Mouse (Mus musculus) right cerebral cortex, adult 2 months (tissue): Measurements from ENCODE around the gene Olfr616.
"Not testable (repeated sequence)": the region's sequence is repeated elsewhere in the genome, so short reads cannot be mapped to it uniquely, and the experiment has no call there.

Source experiments
- DNase-seq, 2 experiments: peaks; one replicate each; pipeline ENCODE4 v3.0.0; 2021 to 2022; ENCODE audit warnings: low spot score in 2 of 2

Gene Olfr616

DNA sequence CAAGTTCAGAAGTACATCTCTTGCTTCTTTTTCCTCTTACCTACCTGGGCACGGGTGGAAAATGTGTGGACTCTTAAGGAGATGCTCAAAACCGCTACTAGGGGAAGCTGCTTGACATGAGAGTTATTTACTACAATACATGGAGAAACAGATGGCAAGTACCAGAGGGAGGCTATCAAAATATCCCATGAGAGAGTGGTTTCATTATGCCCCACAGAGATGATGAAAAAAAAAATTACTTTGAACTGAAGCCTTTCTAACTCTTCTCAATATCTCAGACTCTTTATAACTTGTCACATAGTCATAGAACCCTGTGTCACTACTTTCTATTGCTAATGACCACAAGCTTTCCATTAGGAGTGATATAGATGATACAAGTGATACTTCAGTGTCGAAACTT lies at the start of gene Olfr616:
TSS of gene Olfr616 (minus strand) at position 101 of the 400 bp plus-strand sequence.
- DNase-seq, result no peak

- no peak for DNase-seq
Measured at GRCm38 (mm10) chr7:103612434-103612833, 43.5 kb upstream of the Olfr616 start, which contains the start of gene Olfr620. Gene Olfr620 (minus strand): TSS chr7:103612534.

GRCm38 (mm10) chr7:103607425-103607824 lies 38.5 kb upstream of the Olfr616 start:
- DNase-seq, result no peak

DNA sequence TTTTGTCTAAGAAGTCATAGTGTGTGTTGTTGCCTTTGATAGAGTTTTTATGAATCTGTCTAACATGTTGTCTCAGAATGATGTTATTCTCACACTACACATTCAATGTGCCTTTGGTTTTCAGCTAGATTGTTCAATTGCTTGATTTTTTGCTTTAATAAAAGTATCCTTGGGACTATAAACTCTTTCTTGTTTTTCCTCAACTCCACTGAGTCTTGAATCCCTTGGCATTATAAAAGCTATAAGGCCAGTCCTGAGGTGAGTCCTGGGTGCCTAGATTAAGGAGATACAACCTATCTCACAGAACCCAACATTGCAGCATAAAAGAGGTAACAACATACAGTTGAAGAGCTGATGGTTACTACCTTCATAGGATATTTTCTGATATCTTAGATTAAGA lies 31.3 kb upstream of the Olfr616 start, which contains the start of gene Olfr619:
TSS of gene Olfr619 (plus strand) at position 301 of the 400 bp plus-strand sequence.
- no peak for DNase-seq

DNA sequence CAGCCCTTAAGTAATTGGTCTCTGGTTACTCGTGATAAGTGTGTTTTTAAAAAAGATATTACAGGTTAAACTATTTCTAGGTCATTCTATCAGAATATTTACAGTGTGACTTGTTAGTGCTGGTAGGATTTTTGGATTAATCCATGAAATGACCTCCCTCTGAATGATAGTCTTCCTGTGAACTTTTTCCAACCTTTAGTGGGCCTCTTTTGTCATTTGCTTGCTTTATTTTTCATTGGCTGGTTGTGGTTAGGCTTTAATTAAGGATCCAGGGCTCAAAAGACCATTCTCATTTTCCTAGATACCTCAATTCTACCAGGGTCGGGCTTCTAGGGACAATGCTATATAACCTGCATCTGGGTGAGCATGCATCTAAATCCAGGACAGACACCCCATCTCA lies 20.9 kb upstream of the Olfr616 start, which contains the start of gene Olfr618:
TSS of gene Olfr618 (plus strand) at position 301 of the 400 bp plus-strand sequence.
- DNase-seq, result no peak

DNA sequence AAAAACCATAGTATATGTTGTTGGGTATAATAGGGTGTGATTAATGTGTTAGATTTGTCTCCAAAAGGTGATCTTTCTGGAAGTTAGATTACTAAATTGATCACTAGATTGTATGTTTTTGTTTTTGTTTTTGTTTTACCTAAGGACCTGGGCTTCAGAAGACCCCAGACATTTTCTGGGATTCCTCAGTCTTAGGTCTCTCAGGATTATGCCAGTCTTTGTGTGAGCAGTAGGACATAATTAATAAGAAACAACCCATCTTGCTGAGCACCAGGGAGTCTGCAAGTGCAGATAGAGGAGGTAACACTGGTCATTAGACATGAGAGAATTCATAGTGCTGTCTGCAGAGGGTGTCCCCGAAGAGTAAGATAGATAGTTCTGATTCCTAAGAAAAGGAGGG lies 3.8 kb upstream of the Olfr616 start, which contains the start of gene Olfr617:
TSS of gene Olfr617 (plus strand) at position 301 of the 400 bp plus-strand sequence.
- DNase-seq, result no peak

- no peak for DNase-seq
Measured at GRCm38 (mm10) chr7:103555779-103556178, 13.2 kb downstream of the Olfr616 start, which contains the start of gene Olfr615. Gene Olfr615 (plus strand): TSS chr7:103556079.

DNA sequence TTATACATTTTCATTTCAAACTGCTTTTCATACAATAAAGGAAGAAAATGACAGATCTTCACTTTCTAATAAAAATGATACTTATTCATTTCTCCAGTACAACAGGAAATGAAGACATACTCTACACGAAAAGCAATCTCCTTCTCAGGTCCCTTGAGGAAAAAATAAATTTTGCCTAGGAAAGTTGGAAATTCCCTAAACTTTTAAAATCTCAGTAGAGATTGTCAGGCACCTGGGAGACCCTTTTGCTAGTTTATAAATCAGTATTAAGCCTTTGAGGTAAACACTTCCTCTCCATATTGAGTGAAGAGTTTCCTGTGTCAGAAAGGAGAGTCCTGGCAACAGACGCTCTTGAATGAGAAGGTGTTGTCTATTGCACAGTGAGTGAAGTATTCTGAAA lies 21.2 kb downstream of the Olfr616 start, which contains the start of gene Olfr613:
TSS of gene Olfr613 (plus strand) at position 301 of the 400 bp plus-strand sequence.
- no peak for DNase-seq

DNA sequence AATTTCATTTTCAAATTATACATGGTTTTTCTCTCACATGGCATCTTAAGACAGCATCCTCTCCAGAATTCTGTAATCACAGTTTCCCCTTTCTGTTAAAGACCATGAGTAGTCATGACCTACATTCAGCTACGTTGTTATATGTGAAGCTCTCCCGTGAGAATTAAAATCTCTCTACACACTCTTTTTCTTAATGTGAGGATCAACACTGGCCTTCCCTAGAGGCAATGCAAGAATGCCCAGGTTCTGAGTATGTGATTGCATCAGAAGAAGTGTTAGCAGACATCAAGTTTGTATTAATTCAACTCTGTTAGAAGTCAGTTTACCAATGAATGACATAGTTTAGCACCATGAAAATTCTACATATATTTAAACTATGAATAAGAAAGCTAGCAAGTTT lies 26.3 kb downstream of the Olfr616 start, which contains the start of gene Olfr612:
TSS of gene Olfr612 (minus strand) at position 101 of the 400 bp plus-strand sequence.
- not testable (repeated sequence) for DNase-seq

GRCm38 (mm10) chr7:103520746-103521145 lies 48.2 kb downstream of the Olfr616 start, which contains the start of gene Olfr611:
Gene Olfr611 (minus strand): TSS chr7:103520846.
- DNase-seq, result not testable (repeated sequence)
